Mouse (Mus musculus): Measurements from ENCODE around the gene Vmn1r120.
"Not testable (repeated sequence)": the region's sequence is repeated elsewhere in the genome, so short reads cannot be mapped to it uniquely, and the experiment has no call there.

DNA sequence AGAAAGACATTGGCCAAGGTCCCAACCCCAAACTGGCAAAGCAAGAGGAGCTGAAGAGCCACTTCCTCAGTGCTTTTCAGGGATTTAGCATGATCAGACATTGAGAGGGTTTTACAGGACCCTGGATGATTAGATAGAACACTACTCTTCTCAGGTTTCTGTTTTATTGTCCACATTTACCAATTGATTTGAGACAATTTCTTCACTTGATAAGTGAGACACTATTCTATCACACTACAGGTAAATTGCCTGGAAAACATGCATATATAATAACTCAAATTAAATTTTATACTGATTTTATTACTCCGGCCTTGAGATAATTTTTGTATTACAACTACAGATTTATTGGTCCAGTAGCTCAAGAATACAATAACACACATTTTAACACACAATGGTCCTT, at the start of gene Vmn1r120:
- not testable (repeated sequence) for TF ChIP-seq POLR2A (IDR thresholded peaks at IDR 0.05; ENCODE audit: low read depth, low read length); CTCF (conservative IDR thresholded peaks at IDR 0.05; ENCODE audit: insufficient read depth, insufficient read length, low read depth, low read length)
